Mouse (Mus musculus) embryonic facial prominence, embryonic 15.5 days (tissue): ENCODE data around the gene Hsdl2. TPM values are rescaled to one million over a fixed set of nuclear protein-coding genes. Genes with fewer than 3 reads are reported as not detected.
"Not testable (repeated sequence)": the region's sequence is repeated elsewhere in the genome, so short reads cannot be mapped to it uniquely, and the experiment has no call there.

Experiments used
- ATAC-seq: fragments of 200-750 bp; cut with Nextera tagmentation; 2 replicates; pipeline ENCODE4 v1.8.0; 2017; ENCODE audit warnings: low read depth, moderate TSS enrichment; ENCODE audit not compliant: insufficient number of reproducible peaks, low FRiP score, low TSS enrichment
- H3K27ac ChIP-seq: fragments of 300-500 bp; sonication (generic); replicated peaks from 2 replicates; pipeline ENCODE4 v1.5.1; 2015; ENCODE audit warnings: mild to moderate bottlenecking, inconsistent platforms
- H3K27me3 ChIP-seq: fragments of 300-500 bp; sonication (generic); 2 replicates; pipeline ENCODE4 v1.6.1; 2015; ENCODE audit warnings: inconsistent platforms
- H3K36me3 ChIP-seq: fragments of 300-500 bp; sonication (generic); 2 replicates; pipeline ENCODE4 v1.6.1; 2015; ENCODE audit warnings: mild to moderate bottlenecking, inconsistent platforms
- H3K4me1 ChIP-seq: fragments of 300-500 bp; sonication (generic); 2 replicates; pipeline ENCODE4 v1.6.1; 2015; ENCODE audit warnings: inconsistent platforms
- H3K4me2 ChIP-seq: fragments of 300-500 bp; sonication (generic); replicated peaks from 2 replicates; pipeline ENCODE4 v1.6.1; 2015; ENCODE audit warnings: mild to moderate bottlenecking, inconsistent platforms
- H3K4me3 ChIP-seq: fragments of 300-500 bp; sonication (generic); replicated peaks from 2 replicates; pipeline ENCODE4 v1.5.1; 2015; ENCODE audit warnings: mild to moderate bottlenecking, inconsistent platforms
- H3K9ac ChIP-seq: fragments of 300-500 bp; sonication (generic); 2 replicates; pipeline ENCODE4 v1.6.1; 2015; ENCODE audit warnings: inconsistent platforms
- H3K9me3 ChIP-seq: fragments of 300-500 bp; sonication (generic); replicated peaks from 2 replicates; pipeline ENCODE4 v1.6.1; 2016; ENCODE audit warnings: inconsistent platforms
- WGBS: fragments of 180-500 bp; shearing (Covaris S2); methylation state at CpG from one replicate; pipeline ENCODE4 v1.1.7; 2015; 5-methylcytosine and 5-hydroxymethylcytosine counted together
- polyA plus RNA-seq: library from polyadenylated mRNA; unstranded; fragments of >200 nt; fragmentation: Nextera tagmentation; extraction: Ambion mirVana; gene quantifications from 2 replicates; pipeline ENCODE4 v1.2.1, GENCODE M21; 2015

The Hsdl2 gene
- polyA plus RNA-seq, 1 experiment from 2014 or later, result 27.1 TPM

DNA sequence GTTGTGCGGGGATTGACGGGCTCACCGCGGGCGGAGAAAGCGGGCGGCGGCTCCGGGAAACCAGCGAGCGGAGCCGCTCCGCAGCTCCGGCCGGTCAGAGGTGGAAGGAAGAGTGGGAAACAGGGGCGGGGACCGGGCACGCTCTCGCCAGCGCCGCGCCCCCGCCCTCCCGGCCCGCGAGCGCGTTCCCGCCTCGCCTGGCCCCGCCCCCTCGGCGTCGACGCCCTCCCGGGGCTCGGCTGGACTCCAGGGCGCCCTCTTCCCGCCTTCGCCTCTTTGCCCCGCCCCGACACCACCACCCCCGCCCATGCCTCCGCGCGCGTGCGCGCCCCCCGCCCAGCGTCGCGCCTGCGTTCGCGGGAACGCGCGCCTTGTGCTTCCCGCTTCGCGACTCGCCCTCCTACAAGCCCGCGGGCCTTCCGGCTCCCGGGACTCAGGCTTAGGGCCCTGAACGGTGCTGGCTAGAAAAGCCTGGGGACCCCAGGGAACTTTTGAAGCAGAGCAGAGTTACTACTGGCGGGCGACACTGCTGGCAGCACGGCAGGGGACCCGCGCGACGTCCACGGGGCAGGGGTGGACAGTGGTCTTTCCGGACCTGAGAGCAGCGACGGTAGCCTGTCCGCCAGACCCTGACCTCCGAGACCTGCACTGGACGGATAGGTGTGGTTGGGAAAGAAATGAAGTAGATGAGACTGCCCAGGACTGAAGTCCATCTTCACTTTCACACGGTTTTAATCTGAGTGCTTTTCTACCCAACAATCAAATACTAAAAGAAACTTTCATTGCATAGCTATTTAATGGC lies 32.0 kb upstream of the Hsdl2 start, which contains the start of gene Ptbp3:
Gene Ptbp3, minus strand, starts transcription at position 190 of the 802 bp plus-strand sequence.
- under 1% methylated on average over 75 of the region's 83 CpGs for WGBS
- Histone ChIP-seq H3K4me1 (0 out of 2 replicates have a peak, but pooled peaks cover 7% of the 10 kb centered on the region), H3K9me3 (no peaks in the 10 kb centered on the region), H3K4me3 (peak within 1 kb of the TSS; percentile 95), H3K27ac (peak within 1 kb of the TSS; percentile 97), H3K27me3 (no peaks in the 10 kb centered on the region), H3K4me2 (peak within 1 kb of the TSS; percentile 84), H3K36me3 (no peaks in the 10 kb centered on the region), H3K9ac (peak within 1 kb of the TSS; percentile 90)
- ATAC-seq, result peak; percentile 93

DNA sequence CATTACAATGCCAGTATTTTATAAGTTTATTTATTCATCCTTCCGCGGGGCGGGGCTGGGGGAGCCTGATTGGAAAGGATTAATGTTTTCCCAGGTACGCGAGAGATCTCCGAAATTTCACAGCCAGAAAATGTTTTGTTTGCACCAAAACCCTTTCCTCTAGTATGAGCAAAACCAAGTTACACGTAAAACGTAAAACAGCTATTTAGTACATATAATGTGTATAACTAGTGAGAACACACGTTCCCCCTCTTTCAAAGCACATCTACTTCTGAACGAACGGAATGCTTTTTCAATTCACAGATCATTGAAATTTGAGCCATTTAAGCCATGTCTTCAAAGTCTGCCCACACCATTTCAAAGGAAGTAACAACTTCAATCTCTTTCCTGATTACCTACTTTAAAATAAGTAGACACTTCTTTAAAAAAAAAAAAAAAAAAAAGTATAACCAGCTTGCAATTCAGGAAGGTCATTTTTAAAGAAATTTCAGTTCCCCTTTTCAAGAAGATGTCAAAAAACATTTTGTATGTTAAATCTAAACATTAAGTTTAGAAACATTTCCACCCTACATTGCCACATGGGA lies 31.3 kb upstream of the Hsdl2 start:
- Histone ChIP-seq H3K4me3 (peak overlapping the region; percentile 95), H3K36me3 (no peaks in the 10 kb centered on the region), H3K4me2 (peak overlapping the region; percentile 84), H3K9ac (peak overlapping the region; percentile 80), H3K27ac (peak overlapping the region; percentile 88; the same call in 1 of the 2 replicates), H3K27me3 (no peaks in the 10 kb centered on the region), H3K9me3 (no peaks in the 10 kb centered on the region), H3K4me1 (0 out of 2 replicates have a peak, but pooled peaks cover 7% of the 10 kb centered on the region)
- 8% methylated on average over 11 of the region's 11 CpGs for WGBS
- no peak for ATAC-seq

DNA sequence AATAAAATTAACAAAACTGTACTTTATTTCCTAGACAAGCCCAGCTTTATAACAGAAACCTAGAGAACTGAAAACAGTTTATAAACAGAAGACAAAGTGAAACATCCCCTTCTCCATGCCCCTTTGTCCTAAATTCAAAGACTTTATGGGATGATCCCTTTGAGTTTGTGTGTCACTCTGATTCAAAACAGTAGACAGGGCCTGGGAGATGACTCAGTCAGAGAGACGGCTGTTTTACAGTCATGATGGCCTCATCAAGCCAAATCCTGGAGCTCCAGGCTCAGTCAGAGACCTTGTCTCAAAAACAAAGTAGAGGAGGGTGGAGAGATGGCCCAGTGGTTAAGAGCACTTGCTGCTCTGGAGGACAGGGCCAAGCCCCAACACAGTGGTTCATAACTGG lies 29.5 kb upstream of the Hsdl2 start:
- Histone ChIP-seq H3K9ac (no peak overlapping the region), H3K4me2 (no peak overlapping the region), H3K27me3 (no peaks in the 10 kb centered on the region), H3K36me3 (no peaks in the 10 kb centered on the region), H3K4me1 (0 out of 2 replicates have a peak, but pooled peaks cover under 1% of the 10 kb centered on the region), H3K27ac (no peak overlapping the region), H3K9me3 (no peaks in the 10 kb centered on the region), H3K4me3 (no peak overlapping the region)
- ATAC-seq, result no peak
- 82% methylated on average over 1 of the region's 1 CpGs for WGBS

DNA sequence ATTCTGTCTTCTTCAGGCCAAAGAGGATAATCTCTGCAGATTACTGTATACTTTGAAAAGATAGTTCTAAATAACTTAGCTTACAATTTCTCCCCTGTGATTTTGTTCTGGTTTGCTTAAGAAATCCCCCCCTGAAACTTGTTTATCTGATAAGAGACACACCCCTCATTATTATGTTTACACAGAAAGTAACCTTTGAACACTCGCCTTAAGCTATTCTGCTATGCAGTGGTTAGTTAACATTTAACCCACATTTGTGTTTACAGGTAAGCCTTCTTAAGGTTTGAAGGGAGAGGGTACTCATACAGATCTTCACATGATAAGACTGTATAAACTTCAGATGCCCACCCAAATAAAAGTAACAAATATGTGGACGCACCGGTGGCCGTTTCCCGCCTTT lies 28.5 kb upstream of the Hsdl2 start:
- ATAC-seq, result no peak
- H3K27ac ChIP-seq, result no peak overlapping the region
- 89% methylated on average over 5 of the region's 5 CpGs for WGBS
- H3K4me2 ChIP-seq, result no peak overlapping the region
- H3K4me1 ChIP-seq, result no peaks in the 10 kb centered on the region
- H3K4me3 ChIP-seq, result no peak overlapping the region
- no peaks in the 10 kb centered on the region for H3K9me3 ChIP-seq
- H3K9ac ChIP-seq, result no peak overlapping the region
- H3K27me3 ChIP-seq, result no peaks in the 10 kb centered on the region
- no peaks in the 10 kb centered on the region for H3K36me3 ChIP-seq

- no peaks in the 10 kb centered on the region for H3K4me1 ChIP-seq
- no peak overlapping the region for H3K4me2 ChIP-seq
- no peaks in the 10 kb centered on the region for H3K27me3 ChIP-seq
- H3K9me3 ChIP-seq, result no peaks in the 10 kb centered on the region
- H3K4me3 ChIP-seq, result no peak overlapping the region
- WGBS, result 65% methylated on average over 3 of the region's 3 CpGs
- no peak overlapping the region for H3K27ac ChIP-seq
- H3K36me3 ChIP-seq, result no peaks in the 10 kb centered on the region
- H3K9ac ChIP-seq, result no peak overlapping the region
- ATAC-seq, result no peak
These were observed 27.8 kb upstream of the Hsdl2 start for GRCm38 (mm10) chr4:59553576-59553975.

DNA sequence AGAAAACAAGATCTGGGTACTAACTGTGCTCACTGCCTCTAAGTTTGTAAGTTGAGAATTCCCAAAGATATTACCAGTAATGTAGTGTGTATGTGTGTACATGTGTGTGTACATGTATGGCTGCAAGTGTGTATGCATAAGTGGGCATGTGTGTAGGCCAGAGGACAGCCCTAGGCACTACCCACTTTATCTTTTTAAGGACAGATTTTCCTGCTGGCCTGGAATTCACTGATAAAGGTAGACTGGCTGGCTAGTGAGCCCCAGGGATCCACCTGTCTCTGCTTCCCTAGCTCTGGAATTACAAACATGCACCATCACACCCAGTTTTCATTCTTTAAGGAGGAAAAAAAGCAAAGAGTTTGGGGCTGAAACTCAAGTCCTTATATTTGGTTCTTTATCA lies 26.2 kb upstream of the Hsdl2 start:
- ATAC-seq, result no peak
- Histone ChIP-seq H3K4me1 (no peaks in the 10 kb centered on the region), H3K36me3 (no peaks in the 10 kb centered on the region), H3K4me3 (no peak overlapping the region), H3K9ac (no peak overlapping the region), H3K27ac (no peak overlapping the region), H3K27me3 (no peaks in the 10 kb centered on the region), H3K4me2 (no peak overlapping the region), H3K9me3 (no peaks in the 10 kb centered on the region)

DNA sequence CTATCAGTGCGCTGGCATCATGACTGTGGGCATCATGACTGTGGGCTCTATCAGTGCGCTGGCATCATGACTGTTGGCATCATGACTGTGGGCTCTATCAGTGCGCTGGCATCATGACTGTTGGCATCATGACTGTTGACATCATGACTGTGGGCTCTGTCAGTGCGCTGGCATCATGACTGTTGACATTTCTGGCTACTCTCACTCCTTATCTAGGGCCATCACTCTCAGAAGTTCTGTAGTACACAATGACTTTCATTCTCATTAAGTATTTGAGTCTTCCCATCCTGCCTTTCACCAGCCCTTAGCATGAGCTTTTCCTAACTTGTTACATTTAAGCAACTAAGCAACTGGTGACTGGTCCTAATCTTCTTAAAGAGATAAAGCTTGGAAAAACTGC lies 24.0 kb upstream of the Hsdl2 start:
- not testable (repeated sequence) for H3K27ac ChIP-seq, H3K4me1 ChIP-seq, H3K36me3 ChIP-seq, H3K27me3 ChIP-seq, H3K9me3 ChIP-seq, ATAC-seq, H3K4me2 ChIP-seq, H3K9ac ChIP-seq, H3K4me3 ChIP-seq
- WGBS, result 94% methylated on average over 4 of the region's 4 CpGs

- 68% methylated on average over 6 of the region's 6 CpGs for WGBS
- Histone ChIP-seq H3K4me2 (no peak overlapping the region), H3K9ac (no peak overlapping the region), H3K36me3 (no peaks in the 10 kb centered on the region), H3K9me3 (no peaks in the 10 kb centered on the region), H3K4me3 (no peak overlapping the region), H3K27ac (no peak overlapping the region), H3K27me3 (no peaks in the 10 kb centered on the region), H3K4me1 (no peaks in the 10 kb centered on the region)
- no peak for ATAC-seq
These were observed 23.2 kb upstream of the Hsdl2 start for GRCm38 (mm10) chr4:59558096-59558720.

DNA sequence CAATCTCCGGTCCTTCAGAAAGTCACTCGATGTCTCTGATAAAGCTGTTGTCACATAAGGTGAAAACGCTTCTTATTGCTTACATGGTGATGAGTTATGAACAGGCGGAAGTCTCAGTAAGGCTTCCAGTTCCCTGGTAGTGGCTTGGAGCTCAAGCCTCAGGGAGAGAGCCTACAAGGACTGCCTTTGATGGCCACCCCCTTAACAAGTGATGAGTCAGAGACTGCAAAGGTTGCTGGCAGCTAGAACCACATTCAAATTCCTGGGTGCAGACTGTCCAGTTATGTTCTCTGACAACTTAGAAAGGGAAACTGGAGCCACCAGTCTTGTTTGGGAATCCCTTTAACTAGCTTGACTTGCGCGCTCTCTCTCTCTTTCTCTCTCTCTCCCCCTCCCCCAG lies 21.2 kb upstream of the Hsdl2 start:
- Histone ChIP-seq H3K27ac (no peak overlapping the region), H3K4me2 (no peak overlapping the region), H3K9me3 (no peaks in the 10 kb centered on the region), H3K27me3 (no peaks in the 10 kb centered on the region), H3K4me1 (no peaks in the 10 kb centered on the region), H3K36me3 (no peaks in the 10 kb centered on the region), H3K9ac (no peak overlapping the region), H3K4me3 (no peak overlapping the region)
- 89% methylated on average over 6 of the region's 6 CpGs for WGBS
- ATAC-seq, result no peak

DNA sequence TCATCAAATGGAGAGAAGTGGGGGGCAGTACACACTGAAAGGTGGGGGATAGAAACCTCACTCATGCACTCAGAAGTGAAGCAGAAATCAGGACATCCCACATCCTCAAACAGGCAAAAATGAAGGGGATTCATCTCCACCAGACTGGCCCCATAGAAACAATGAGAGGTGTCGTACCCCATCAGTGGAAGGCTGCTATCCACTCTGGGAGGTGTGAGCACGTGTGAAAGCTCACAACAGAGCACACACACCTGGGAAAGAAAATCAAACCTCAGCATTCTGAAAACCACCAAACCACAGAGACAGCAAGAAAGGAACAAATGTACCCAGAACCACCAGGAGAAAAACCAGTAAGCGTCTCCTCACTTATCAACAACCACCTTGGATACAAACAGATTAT lies 17.2 kb upstream of the Hsdl2 start:
- H3K27ac ChIP-seq, result no peak overlapping the region
- no peaks in the 10 kb centered on the region for H3K4me1 ChIP-seq
- 77% methylated on average over 3 of the region's 3 CpGs for WGBS
- H3K9ac ChIP-seq, result no peak overlapping the region
- no peak overlapping the region for H3K4me2 ChIP-seq
- H3K9me3 ChIP-seq, result no peaks in the 10 kb centered on the region
- H3K4me3 ChIP-seq, result no peak overlapping the region
- no peak for ATAC-seq
- no peaks in the 10 kb centered on the region for H3K27me3 ChIP-seq
- no peaks in the 10 kb centered on the region for H3K36me3 ChIP-seq

GRCm38 (mm10) chr4:59565571-59566188 lies 15.7 kb upstream of the Hsdl2 start:
- H3K27me3 ChIP-seq, result no peaks in the 10 kb centered on the region
- whole genome bisulfite sequencing, result 67% methylated on average over 8 of the region's 8 CpGs
- no peaks in the 10 kb centered on the region for H3K4me1 ChIP-seq

More at GRCm38 (mm10) chr4:59565571-59566188, 15.7 kb upstream of the Hsdl2 start:
- no peak overlapping the region for H3K9ac ChIP-seq
- no peak overlapping the region for H3K4me3 ChIP-seq
- no peak overlapping the region for H3K27ac ChIP-seq
- no peaks in the 10 kb centered on the region for H3K9me3 ChIP-seq
- no peak overlapping the region for H3K4me2 ChIP-seq
- no peaks in the 10 kb centered on the region for H3K36me3 ChIP-seq
- no peak for ATAC-seq
